Mouse (Mus musculus): ENCODE measurements around the gene Rnpep.
"Not testable (repeated sequence)": the region's sequence is repeated elsewhere in the genome, so short reads cannot be mapped to it uniquely, and the experiment has no call there.

Rnpep gene

DNA sequence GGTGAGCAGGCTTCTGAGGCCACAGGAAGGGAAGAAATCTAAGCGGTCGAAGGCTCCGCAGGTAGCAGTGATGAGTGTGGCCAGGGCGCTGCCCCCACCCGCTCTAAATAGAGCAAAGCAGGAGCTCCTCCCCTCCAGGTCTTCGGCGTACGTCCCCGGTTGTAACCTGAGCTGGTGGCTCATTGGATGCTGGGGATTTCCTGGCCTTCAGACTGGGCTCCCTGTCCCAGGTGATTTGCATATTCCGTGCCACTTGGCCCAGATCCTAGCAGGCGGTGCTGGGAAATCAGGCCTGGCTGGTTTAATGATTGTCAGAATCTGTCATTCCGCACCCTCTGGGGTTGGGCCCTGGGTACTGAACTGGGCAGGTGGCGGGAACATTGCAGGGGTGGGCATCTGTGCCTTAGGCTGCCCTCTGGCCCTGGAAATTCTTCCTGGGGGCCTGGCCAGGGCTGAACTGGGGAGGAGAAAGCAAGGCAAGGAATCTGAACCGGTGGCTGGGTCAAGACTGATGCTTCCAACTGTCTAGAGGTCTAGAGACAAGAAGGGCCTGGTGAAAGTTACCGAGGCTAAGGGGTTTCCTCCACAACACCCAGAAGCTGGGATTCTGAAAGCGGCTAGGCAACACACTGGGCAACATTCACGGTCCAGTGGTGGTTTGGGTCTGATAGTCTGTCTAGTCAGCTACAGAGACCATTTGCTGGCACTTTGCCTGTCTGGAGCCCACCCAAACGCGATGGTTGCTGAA, 25.3 kb downstream of the Rnpep start, which contains the start of gene Elf3:
Elf3 (minus strand) TSS at position 189 of the 748 bp plus-strand sequence.
- DNase-seq, result peak; percentile 76

DNA sequence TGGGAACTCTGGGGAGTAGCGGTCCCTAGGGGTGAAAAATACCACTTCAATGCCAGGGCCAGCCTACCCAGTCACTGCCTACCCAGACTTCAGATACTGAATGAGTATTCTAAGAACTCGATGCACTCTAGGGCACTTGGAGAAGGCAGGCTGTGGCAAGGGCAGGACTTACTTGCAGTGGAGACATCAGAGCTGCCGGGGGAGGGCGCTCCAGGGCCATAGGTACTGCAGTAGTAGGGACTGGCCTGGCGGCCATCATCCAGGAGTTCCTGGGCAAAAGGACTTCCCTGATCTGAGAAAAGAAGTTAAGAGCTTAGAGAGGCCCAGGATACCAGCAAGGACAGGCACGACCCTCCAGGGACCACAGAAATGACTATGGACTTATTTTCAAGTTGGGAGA, 27.6 kb downstream of the Rnpep start:
- DNase-seq, result no peak

DNA sequence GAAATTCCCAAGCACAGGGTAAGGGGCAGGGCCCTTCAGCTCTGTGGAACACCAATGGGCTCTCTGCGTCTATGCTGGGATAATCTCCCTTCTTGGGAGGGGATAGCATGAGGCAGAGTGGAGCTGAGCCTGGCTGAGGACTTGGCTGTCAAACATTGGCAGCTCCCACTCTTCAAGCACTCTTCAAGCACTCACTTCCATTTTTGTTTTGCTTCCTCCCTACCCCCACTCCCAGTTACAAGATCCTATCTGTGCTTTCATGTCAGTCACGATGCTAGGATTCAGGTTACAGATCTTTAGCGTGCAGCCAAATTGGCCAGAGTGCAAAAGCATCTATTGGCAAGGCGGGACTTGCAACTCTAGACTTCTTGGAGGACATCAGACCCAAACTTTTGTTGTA, 31.0 kb downstream of the Rnpep start:
- DNase-seq, result no peak

DNA sequence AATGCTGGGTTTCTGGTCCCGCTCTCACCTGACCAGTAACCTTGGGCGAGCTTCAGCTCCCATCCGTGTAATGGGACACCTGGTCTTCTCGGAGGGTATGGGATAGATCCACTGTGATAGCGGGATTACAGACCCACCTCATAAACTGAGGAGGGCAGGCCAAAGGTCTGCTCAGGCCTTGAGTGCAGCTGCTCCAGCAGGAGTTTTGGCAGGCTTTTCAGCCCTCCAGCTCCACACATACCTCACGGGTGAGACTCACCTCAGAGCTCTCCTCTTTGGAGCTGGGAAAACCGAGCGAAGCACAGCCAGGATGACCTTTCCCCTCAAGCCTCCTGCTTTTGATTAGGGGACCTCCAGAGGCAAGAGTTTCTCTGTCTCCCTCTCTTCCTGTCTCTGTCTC, 32.5 kb downstream of the Rnpep start:
- no peak for DNase-seq

DNA sequence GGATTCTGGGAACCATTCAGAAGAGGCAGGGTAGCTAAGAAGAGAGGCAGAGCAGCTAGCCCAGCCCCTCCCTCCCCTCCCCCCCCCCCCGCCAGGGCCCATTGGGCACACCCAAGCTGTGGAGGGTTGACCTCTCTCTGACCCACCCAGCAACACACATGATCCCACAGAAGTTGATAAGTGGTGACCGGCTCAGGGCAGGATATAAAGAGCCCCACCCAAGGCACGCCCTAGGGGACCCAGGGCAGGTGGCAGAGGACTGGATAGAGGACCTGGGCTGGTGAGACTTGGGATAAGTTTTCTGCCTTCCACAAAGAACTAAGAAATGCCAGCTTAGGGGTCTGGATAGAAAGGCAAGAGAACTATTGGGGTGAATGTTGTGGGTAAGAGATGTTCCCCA, 33.2 kb downstream of the Rnpep start:
- DNase-seq, result no peak

DNA sequence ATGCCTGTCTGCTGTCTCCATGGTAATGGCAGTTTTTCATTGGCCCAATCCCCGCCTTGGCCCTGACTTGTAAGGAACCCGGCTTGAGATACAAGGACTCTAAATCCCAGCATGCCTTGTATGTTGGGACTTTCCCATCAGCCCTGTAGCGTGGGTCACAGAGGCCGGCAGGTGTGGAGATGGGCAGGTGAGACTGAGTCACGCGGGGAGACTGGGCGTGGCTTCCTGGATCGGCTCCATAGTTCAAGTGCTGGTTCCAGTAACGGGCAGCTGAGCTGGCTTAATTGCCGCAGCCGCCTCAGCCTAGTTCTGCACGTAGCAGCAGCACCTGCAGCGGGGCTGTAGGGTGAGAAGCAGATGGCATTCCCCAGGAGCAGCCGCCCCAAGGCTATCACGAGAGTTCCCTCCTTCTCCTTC, 35.4 kb downstream of the Rnpep start:
- peak; percentile 70 for DNase-seq

DNA sequence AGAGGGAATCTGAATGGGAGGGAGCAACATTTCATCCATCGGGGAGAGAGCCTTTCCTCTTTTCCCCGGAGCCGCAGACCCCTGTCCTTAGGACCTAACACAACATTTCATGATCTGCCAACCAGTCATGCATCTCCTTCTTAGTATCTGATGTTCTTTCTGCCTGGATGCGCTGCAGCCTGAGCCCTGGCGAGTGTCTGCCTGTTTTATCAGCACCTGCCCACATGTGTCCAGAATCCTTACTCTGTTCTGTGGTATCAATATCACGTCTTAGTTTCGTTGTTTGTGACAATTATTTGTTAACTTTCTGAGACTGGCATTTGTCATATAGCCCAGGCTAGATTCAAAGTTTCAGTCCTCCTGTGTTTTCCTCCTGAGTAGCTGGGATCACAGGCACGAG, 39.9 kb downstream of the Rnpep start:
- DNase-seq, result no peak

DNA sequence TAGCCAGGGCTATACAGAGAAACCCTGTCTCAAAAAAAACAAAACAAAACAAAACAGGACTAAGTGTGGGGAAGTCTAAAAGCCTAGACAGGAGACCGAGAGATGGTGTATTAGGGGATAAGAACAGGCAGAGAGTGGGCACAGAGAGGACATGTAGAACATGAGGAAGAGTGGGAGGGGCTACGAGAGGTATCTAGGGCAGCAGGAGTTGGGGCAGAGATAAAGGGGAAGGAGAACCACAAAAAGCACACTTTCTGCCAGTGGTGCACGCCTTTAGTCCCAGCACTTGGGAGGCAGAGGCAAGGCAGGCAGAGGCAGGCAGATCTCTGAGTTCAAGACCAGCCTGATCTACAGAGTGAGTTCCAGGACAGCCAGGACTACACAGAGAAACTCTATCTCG, 43.7 kb downstream of the Rnpep start:
- DNase-seq, result not testable (repeated sequence)

DNA sequence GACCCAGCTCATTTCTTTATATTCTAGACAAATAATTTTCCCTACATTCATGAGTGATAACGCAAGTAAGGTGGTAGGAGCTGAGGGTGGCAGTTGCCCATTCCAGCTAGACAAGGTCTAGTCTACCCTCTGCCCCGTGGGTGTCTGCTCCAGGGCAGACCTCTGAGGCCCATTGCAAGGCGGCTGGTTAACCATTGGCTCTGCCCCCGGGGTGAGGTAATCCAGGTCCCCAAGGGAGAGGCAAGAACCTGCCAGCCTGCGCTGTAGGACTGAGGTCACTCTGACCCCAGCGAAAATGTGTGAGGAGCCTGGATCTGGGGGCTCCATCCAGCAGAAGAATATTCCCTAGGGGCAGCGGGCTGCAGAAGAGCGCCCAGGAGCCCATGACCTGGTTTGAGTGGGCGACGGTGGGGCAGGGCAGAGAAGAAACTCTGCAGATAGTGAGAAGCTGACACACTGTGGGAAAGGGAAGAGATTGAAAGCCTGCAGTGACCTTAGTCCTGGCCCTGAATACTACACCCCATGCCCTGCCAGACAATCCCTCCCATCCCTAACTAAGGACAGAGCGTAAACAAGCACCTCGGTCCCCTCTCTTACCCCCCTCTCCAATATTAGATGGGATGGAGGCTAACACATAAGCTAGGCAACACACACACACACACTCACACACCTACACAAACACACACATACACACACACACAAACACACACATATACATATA, 46.6 kb downstream of the Rnpep start:
- DNase-seq, result no peak

DNA sequence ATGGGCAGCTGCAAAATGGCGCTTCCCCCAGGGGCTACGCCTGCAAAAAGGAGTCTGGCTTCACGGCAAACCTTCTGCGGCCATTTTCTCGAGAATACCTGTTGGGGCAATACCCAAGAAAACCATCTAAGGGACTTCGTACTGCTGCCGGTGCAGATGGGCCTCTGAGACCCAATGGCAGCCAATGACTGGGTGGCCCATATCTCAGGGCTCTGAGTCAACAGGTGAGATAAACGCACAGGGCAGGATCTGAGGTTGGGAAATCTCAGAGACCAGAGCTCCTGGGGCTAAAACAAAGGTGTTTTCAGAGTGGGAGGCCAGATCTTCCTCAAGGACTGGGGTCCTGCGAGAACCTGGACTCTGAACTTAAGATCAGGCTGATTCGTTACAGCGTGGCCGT, 49.1 kb downstream of the Rnpep start:
- no peak for DNase-seq

DNA sequence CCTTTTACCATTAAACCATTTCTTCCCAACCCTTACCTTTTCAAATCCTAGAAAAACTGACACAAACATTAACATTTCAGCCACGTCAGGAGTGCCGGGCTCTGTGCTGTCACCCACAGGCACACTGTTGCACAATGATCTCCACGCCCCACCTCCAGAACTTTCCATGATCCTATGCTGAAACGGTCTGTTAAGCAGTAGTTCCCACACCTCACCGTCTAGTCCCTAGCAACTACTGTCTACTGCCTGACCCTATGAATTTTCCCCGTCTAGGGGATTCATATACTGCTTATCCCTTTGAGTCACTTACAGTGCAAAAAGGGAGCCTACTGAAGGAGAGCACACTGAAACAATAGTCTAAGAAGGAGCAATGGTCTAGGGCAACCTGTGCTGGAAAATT, 49.9 kb downstream of the Rnpep start:
- no peak for DNase-seq

DNA sequence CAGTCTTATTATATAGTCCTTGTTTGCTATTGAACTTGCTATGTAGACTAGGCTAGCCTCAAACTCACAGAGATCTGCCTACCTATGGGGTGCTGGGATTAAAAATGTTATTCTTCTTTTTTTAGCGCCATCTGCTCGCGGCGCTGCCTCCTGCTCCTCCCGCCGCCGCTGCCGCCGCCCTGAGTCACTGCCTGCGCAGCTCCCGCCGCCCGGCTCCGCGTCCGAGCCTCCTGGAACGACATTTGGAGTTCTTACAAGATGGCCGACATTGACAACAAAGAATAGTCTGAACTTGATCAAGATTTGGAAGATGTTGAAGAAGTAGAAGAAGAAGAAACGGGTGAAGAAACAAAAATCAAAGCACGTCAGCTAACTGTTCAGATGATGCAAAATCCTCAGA, 52.0 kb downstream of the Rnpep start:
- DNase-seq, result not testable (repeated sequence)

DNA sequence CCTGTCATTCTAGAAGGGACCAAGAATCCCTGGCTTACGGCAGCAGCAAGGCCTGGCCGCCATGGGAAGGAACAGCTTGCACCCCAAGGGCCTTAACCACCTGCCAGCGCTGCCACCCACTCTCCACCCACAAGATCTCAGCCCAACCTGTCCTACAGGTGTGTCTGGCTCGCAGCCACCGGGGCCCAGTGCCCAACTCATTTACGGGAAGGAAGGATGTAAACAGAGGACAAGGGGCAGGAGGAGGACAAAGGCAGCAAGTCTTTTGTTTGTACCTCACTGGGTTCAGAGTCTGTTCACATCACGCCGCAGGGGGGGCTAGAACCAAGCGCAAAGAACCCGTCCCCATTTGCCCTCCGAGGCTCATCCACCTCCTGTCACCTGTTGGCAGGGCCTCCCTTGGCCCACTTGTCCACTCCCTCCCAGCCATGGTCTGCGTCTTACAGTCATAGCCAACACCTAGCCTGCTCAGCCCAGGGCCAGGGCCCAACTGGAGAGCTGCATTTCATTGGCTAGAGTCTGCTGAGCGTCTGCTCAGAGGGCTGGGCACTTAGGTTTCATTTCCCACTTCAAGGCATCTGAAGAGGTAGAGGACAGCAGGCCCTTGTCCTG, 56.4 kb downstream of the Rnpep start:
- DNase-seq, result peak; percentile 49

DNA sequence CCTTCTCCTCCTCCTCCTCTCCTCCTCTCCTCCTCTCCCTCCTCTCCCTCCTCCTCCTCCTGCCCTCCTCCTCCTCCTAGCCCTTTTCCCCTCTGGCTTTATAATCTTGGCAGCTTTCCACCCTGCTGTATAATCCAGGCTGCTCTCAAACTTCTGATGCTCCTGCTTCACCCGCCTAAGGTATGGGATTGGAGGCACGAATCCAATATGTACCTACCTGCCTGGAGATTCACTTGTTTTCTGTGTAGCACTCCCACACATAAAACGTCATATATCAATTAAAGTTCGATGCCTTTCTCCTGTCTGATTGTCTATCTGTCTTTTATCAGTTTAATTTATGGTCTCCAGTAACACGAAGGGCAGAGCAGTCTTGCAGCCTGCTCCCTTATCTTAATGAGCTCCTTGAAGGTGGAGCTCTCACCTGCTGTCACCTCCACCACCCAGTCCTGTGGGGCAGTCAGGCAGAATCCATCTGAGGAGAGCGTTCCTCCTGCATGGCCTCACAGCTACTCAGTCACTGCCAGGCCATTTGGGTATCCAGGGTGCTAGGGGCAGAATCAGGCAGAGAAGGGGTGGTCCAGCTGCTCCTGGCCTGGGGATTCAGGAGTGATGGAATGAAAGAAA, 58.8 kb downstream of the Rnpep start:
- DNase-seq, result no peak

DNA sequence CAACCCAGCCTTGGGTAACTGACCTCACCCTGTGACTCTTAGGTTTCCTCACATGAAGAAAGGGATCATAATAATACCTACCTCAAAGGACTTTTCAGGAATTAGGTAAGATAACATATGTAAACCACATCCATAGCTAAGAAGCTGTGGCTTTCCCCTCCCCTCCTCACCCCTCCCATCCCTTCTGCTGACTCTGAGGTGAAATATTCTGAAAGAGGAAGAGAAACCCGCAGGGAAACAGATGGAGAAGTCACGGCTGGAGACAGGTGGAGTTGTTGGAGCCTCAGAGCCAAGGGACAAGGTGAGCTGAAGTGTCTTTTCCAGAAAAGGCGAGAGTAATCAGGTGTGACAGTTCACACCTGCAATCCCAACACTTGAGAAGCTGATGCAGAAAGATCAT, 59.7 kb downstream of the Rnpep start:
- peak; percentile 31 for DNase-seq

DNA sequence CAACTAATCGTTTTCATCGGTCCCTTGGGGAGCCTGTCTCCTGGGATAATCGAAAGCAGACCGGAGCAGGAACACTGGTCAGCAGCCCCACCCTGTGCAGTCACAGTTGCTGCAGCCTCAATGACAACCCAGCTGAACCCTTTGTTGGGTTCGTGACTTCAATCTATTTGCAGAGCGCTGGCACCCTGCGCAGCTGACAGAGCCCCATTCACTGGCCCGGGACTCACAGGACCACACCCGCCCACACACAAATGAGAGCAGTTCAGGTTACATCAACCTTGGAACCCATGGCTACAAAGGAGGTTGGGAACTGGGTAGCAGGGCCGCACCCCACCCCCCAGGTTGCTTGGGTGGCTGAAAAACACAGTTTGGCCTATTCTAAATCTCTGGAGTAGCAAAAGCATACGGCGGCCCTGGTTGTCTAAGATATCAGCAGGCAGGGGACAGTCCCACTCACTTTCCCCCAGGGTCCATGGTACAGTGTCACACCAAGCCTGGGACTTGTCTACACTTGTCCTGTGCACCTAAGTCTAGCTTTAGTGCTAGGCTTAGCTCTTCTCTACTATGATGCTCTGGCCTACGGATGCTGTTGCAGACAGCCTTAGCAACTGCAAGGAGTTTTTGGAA, 66.2 kb downstream of the Rnpep start:
- DNase-seq, result no peak

DNA sequence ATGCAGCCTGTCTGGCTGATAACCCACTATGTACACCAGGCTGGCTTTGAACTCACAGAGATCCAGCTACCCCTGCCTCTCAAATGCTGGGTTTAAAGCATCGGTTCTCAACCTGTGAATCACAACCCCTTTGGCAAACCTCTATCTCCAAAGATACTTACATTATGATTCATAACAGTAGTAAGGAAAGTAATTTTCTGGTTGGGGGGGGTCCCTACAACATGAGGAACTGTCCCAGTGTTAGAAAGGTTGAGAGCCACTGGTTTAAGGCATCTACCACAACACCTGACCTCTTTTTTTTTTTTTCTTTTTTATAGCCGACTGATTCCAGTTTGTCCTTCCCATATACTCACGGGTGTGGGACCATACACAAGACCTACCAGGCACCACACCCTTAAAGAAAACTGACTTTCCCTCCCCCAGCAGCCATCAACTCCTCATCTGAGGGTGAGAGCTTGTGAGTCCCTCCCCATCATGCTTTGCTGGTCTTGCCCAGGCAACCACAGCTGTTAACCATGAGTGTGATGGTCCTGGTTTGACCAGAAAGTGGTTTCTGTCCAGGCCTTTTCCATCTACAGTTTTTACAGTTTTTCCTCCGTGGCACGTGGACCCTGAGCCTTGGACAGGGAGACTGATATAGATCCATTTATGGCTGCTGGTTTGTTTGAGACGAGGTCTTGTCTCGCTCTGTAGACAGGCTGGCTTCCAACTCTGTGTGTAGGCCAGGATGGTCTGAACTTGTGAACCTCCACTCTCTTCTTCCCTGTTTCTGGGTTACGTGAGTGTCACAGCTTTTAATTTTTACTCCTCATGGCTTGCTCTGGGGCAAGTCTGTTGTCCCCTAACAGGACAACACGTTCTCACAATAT, 69.9 kb downstream of the Rnpep start:
- DNase-seq, result no peak

All from cerebellum, adult 11-12 months (tissue).